Mouse (Mus musculus) fibroblast of lung, adult 2 months (primary cell): ENCODE results near the gene Dpm2.

Experiments used
- DNase-seq: peaks from one replicate; pipeline ENCODE4 v3.0.0-alpha.2; 2011; ENCODE audit warnings: low read depth

Dpm2 gene

DNA sequence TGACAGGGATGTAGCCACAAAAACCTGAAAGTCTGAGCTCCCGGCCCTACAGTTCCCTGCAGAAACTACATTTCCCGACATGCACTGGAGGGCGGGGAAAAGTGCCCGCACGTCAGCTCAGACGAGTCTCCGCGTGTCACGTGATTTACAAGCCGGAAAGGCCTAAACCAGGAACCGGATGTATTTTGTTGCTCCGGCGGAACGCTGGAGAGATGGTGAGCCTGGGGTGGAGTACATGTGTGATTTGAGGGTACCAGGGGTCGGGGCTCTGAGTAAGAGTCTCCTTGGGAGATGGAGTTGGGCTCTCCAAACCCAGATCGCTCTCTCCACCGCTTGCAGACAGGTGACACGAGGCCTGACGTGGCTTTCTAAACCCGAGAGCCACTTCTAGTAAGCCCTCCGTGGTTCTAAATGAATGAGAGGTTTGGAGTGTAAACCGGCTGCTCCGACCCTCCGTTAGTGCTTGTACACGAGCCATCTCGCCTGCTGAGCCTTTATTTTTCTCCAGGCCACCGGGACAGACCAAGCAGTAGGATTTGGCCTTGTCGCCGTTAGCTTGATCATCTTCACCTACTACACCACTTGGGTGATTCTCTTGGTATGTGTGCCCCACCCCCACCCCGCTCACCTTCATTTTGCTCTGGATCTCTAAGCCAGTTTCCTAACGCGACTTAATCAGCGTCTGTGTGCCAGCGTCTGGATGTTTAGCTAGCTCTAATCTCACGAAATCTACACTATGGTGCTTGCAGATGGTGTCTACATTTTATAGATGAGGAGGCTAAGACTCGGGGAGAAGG is at the start of gene Dpm2:
Gene Dpm2 (plus strand): TSS at position 161 of the 797 bp plus-strand sequence.
- DNase-seq: peak; percentile 73

GRCm38 (mm10) chr2:32524536-32525031 is 46.1 kb upstream of the Dpm2 start:
- DNase-seq: no peak

DNA sequence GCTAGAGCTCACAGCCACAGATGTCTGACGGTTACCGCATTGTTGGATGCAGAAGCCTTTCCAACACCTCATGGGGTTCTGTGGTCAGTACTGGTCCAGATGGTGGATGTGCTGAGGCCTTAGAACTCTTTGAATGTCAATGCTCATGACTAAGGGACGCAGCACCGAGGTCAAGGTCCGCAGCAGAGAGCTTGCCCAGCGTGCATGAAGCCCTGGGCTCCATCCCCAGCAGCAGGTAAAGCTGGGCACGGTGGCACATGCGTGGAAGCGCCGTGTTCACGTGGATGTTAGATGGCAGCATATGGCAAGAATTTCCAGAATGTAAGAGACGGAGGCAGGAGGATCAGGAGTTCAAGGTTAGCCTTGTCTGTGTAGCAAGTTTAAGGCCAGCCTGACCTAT is 44.8 kb upstream of the Dpm2 start:
- DNase-seq: no peak

DNA sequence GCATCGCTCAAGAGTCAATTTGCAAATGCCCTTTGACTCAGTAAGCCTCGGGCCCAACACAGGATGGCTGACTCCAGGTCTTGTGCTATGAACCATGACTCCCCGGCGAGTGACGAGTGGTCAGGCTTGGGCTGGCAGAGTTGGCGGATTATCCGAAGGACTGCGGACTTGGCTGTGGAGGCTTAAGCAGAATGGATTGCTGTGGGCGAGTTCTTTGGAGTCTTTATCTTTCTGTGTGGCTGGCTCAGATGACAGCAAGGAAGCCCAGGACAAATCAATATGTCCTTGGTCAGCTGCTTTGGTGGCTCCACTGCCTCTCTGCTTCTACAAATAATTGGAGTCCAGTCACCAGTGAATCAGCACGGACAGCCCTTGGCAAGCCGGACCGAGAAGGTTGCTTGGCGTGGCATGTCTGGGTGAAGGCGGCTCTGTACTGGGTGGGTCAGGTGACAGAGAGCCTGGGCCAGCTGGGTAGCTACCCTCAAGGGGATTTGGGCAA is 43.1 kb upstream of the Dpm2 start:
- no peak for DNase-seq

DNA sequence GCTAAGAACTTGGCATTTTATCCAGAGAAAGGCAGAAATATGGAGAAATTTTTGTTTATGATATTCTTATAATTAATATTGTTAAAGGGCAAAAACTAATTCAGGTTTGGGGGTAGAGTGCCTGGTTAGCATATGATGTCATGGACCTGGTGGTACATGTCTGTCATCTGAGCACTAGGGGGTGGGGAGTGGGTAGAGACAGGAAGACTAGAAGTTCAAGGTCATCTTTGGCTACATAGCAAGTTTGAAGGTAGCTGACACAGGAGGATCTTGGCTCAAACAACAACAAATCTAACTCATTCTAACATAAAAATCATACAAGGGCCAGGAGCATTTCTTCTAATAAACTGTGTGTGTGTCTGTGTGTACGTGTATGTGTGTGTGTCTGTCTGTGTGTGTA is 42.3 kb upstream of the Dpm2 start:
- DNase-seq: no peak

DNA sequence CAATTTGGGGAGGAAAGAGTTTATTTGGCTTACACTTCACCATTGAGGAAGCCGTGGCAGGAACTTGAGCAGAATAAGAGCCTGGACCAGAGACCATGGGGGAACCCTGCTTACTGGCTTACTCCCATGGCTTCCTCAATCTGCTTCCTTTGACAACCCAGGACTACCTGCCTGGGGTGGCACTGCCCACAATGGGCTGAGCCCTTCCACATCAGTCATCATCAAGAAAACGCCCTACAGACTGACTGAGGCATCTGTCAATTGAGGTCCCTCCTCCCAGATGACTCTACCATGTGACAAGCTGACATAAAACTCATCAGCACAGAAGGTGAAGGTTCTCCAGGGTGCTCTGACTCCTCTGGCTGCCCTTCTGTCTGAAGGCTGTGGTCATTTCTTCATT is 40.2 kb upstream of the Dpm2 start:
- no peak for DNase-seq

GRCm38 (mm10) chr2:32533163-32533562 is 37.5 kb upstream of the Dpm2 start:
- no peak for DNase-seq

GRCm38 (mm10) chr2:32534061-32534732 is 36.5 kb upstream of the Dpm2 start:
- no peak for DNase-seq

GRCm38 (mm10) chr2:32534733-32535471 is 35.8 kb upstream of the Dpm2 start, which contains the start of gene Fam102a:
Gene Fam102a, plus strand, starts transcription at chr2:32535332.
- DNase-seq: peak; percentile 82

- no peak for DNase-seq
Measured at GRCm38 (mm10) chr2:32535501-32535991, 35.1 kb upstream of the Dpm2 start.

DNA sequence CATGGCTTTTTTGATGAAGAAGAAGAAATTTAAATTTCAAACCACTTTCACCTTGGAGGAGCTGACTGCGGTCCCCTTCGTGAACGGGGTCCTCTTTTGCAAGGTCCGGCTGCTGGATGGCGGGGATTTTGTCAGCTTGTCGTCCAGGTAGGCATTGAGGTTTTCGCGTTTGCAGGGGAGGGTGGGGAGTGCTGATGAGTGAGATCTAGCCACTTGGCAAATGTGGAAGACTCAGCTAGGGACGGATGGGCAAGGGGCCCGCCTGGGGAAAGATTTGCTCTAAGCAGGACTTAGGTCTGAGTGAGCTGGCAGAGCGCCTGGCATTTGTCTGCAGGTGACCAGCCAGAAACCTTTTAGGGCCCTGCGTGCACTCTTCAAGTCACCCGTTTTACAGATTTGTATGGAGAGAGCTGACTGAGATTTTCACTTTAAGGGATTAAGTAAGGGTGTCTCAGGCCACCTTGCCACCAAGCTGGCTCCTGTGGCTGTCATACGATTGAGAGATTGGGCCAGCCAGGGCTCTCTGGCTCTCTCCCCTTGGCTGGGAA is 34.5 kb upstream of the Dpm2 start:
- DNase-seq: no peak

DNA sequence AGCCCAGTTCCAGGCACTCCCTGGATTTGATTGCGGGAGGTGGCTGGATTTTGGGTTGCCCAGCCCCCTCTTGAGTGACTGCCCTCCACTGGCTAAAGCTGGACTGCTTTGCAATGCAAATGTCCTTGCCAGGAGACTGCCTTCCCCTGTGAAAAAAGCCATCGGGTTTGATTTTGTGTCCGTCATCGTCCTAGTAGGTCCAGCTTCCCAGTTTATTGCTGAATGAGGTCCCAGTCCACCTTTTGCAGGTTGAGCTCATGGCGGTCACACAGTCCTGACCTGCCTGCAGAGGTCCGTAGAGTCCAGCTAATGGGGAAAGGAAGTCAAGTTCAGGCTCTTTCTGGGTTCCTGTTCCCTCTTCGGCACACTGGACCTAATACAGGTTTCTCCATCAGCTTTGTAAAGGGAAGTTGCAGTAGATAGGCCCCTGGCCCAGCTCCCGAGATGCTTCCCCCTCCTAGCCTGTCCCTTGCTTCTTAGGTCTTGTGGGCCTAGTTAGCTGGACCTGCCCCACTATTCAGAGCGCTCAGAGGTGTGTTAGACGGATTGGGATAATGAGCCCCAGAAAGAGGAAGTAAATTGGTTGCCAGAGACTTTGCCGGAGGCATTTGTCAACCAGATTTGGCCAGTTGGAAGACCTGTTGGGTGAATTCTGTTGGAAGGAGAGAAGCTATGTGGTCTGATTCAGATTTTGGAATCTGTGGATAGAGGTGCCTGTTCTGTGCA is 33.9 kb upstream of the Dpm2 start:
- DNase-seq: no peak

- DNase-seq: no peak
Measured at GRCm38 (mm10) chr2:32537360-32537905, 33.2 kb upstream of the Dpm2 start.

DNA sequence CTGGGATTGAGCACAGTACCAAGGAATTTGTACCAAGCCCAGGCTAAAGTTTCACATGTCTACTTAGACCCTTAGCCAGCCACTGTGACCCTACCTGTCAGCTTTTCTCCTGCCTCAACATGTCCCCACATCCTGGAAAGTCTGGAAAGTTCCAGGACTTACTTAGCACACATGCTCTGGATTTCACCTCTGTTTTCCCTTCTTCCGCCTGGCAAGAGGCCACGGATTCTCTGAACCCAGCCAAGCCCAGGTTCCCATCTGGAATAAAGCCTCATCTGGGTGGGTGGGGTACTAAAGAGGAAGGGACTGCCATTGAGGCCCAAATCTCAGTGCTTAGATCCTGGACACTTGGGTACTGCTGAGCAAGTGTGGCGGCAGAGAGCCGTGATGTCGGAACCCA is 32.7 kb upstream of the Dpm2 start:
- DNase-seq: no peak

DNA sequence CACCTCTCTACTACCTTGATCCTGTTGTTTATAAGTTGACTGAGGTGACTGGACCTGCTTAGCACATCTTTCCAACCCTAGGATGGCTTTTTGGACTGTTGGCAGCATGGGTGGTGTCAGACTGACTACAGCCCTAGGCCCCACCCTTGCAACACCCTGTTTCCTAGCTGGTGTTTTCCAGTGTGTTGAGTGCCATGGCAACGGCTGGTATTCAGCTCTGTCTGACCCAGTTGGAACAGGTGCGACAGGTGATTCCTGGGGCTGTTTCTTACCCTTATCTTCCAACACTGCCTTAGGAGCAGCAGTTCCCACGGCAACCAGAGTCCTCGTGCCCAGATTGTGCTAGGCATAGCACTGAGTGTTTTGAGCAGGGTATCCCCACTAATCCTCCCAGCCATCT is 32.2 kb upstream of the Dpm2 start:
- DNase-seq: no peak

GRCm38 (mm10) chr2:32539452-32539981 is 31.1 kb upstream of the Dpm2 start:
- DNase-seq: no peak

DNA sequence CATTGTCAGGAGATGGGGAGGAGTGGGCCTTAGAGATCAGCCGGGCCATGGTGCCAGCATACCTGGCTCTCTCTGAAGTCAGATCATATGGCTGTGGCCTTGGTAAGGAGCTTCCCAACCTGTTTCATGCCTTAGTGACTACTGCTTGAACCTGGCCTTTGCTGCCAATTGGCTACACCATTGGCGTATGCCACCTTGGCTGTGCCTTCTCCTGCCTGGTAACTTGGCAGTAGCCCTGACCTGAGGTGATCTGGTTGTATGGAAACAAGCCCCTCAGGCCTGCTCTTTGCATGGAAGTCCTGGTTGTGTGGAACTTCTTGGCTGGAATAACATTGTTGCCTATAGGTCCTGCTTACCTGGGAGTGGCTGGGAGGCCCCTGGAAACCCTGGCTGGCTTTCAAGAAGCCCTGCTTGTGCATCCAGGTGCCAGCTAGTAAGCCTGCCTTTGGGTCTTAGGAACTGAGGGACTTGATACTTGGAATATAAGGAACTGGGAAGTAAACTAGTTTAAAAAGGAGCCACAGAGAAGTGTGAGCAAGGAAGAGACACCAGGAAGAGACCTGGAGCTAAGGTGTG is 29.2 kb upstream of the Dpm2 start:
- DNase-seq: no peak

- DNase-seq: no peak
Measured at GRCm38 (mm10) chr2:32541986-32542573, 28.6 kb upstream of the Dpm2 start.

DNA sequence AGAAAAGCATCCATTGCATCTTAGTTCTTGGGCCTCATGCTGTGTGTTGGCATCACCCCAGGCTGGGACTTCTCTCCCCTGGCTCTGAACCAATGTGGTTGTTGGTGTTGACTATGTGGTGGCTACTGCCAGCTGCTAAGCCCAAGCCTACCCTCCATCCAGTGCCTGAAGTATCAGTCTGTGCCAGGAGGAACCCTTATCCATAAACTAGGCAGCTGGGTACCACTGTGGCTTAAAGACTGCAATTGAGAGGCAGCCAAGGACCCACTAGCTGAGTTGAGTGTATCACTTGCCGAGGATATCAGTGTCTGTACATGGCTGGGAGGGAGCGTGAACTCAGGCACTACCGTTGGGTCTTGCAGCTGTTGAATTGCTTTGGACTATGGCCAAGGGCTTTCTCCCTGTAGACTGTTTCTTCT is 27.6 kb upstream of the Dpm2 start:
- no peak for DNase-seq

DNA sequence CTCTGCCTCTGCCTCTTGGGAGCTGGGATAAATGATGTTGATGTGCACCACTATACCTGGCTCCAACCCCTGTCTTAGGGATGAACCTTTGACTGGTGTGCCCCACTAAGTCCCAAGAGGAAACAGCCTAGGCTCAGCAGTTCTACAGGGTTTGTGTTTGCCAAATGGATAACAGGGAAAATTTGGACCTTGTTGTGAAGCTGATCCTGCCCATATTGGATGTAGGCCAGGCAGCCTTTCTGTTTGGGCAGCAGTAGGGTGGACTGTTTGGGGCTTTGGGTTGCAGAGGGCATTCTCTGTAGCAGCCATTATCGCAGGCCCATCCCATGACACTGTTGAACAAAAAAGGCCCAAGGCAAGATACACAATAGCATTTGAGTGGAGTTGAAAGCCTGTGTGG is 23.7 kb upstream of the Dpm2 start:
- no peak for DNase-seq
